ENCODE assay signal across 15 mouse cellular contexts in genomic region chr8:26527186-26527580, GRCm38 (mm10).
"Had no signal": no experiment of that assay in that cellular context is flagged by ENCODE, and none has a peak within 500 bp of the region (broad histone marks: within the 10 kb centered on the region; RNA-seq: fewer than 3 reads in every experiment).

No protein-coding gene starts in this region.

- H3K4me1 ChIP-seq: liver, embryonic 13.5 days had no signal

- ATAC-seq: midbrain, embryonic 15.5 days had no signal

- H3K9ac ChIP-seq: liver, embryonic 13.5 days; midbrain, embryonic 12.5 days; midbrain, embryonic 15.5 days had no signal

- H3K27ac ChIP-seq: kidney, postnatal 0 days; layer of hippocampus, adult 2 months; left cerebral cortex, adult 2 months; liver, embryonic 13.5 days; midbrain, embryonic 12.5 days; midbrain, embryonic 15.5 days had no signal

- H3K27me3 ChIP-seq: liver, embryonic 13.5 days; midbrain, embryonic 12.5 days; midbrain, embryonic 15.5 days had no signal

- DNase-seq: kidney, postnatal 25 days; layer of hippocampus, postnatal 36 days; liver, embryonic 13.5 days; lung, adult 2 months; lung, postnatal 14 days; lung, postnatal 4 days; thymus, adult 2 months; thymus, postnatal 14 days; thymus, postnatal 4 days had no signal

- H3K4me3 ChIP-seq: layer of hippocampus, adult 2 months; left cerebral cortex, adult 2 months; liver, embryonic 13.5 days; midbrain, embryonic 12.5 days; midbrain, embryonic 15.5 days; myocyte had no signal

- H3K4me2 ChIP-seq: liver, embryonic 13.5 days; midbrain, embryonic 12.5 days; midbrain, embryonic 15.5 days had no signal

- H3K9me3 ChIP-seq: liver, embryonic 13.5 days; midbrain, embryonic 12.5 days; midbrain, embryonic 15.5 days had no signal

- H3K36me3 ChIP-seq: liver, embryonic 13.5 days; midbrain, embryonic 12.5 days; midbrain, embryonic 15.5 days had no signal
